Mouse (Mus musculus) myocyte (in vitro differentiated cells): ENCODE data around the gene Tdrd5.

Experiments used
- MAX ChIP-seq: IDR thresholded peaks from one replicate; pipeline ENCODE4 v1.6.1; 2011; ENCODE audit warnings: low read depth, mild to moderate bottlenecking, control low read depth
- MYOD1 ChIP-seq, 3 experiments: IDR thresholded peaks; one replicate each; pipeline ENCODE4 v1.6.1; 2011; ENCODE audit warnings: control low read depth in 2 of 3, low read depth in 2 of 3, mild to moderate bottlenecking in 2 of 3, moderate library complexity in 1 of 3; ENCODE audit not compliant: insufficient read length in 2 of 3, control insufficient read depth in 1 of 3
- MYOG ChIP-seq, 3 experiments: IDR thresholded peaks; one replicate each; pipeline ENCODE4 v1.6.1; 2011; ENCODE audit warnings: control low read depth in 2 of 3, low read depth in 2 of 3, mild to moderate bottlenecking in 2 of 3; ENCODE audit not compliant: insufficient read length in 2 of 3, control insufficient read depth in 1 of 3, insufficient read depth in 1 of 3
- POLR2A ChIP-seq: IDR thresholded peaks from one replicate; pipeline ENCODE4 v1.6.1; 2011; ENCODE audit warnings: low read depth, mild to moderate bottlenecking, control low read depth, moderate library complexity; ENCODE audit not compliant: insufficient read length
- POLR2AphosphoS2 ChIP-seq: IDR thresholded peaks from one replicate; pipeline ENCODE4 v1.6.1; 2011; ENCODE audit warnings: low read depth, control low read depth; ENCODE audit not compliant: insufficient read length
- SRF ChIP-seq: IDR thresholded peaks from one replicate; pipeline ENCODE4 v1.6.1; 2011; ENCODE audit warnings: low read depth; ENCODE audit not compliant: control insufficient read depth, insufficient read length
- TCF3 ChIP-seq: IDR thresholded peaks from one replicate; pipeline ENCODE4 v1.6.1; 2011; ENCODE audit warnings: low read depth, control low read depth; ENCODE audit not compliant: insufficient read length
- USF1 ChIP-seq: IDR thresholded peaks from one replicate; pipeline ENCODE4 v1.6.1; 2011; ENCODE audit warnings: low read depth, mild to moderate bottlenecking, control low read depth, moderate library complexity

DNA sequence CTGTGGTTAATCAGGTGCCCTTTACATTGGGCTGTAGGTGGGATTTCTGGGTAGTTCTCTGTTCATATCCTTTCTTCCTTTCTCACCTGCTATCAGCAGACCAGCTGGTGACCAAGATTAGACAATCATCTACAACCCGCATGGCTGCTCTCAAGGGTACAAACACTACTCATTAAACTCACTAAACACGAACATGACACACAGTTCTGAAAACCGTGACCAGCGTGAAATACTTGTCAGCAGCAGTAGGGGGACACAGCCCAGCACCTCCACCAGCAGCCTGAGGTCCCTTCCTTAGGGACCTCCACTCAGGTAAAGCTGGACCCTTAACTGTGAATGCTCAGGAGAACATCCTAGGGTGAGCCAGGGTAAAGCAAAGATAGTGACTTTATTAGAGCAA lies 87.2 kb downstream of the Tdrd5 start:
- TF ChIP-seq POLR2A (no peak), USF1 (no peak), POLR2AphosphoS2 (no peak), MAX (no peak), TCF3 (no peak), MYOD1 (IDR thresholded peaks at IDR 0.05; ENCODE audit: control insufficient read depth in 1 of 3, insufficient read length in 2 of 3, low read depth in 2 of 3) (no peak), SRF (no peak), MYOG (IDR thresholded peaks at IDR 0.05; ENCODE audit: control insufficient read depth in 1 of 3, insufficient read depth in 1 of 3, insufficient read length in 2 of 3, low read depth in 2 of 3) (no peak)
